Mouse (Mus musculus): Measurements from ENCODE around the gene Agpat2.

Gene Agpat2

GRCm38 (mm10) chr2:26603720-26604671, at the start of gene Agpat2:
Gene Agpat2 (minus strand): TSS chr2:26604417.
- peak; percentile 85 for DNase-seq (ENCODE audit: low read depth, low spot score)

GRCm38 (mm10) chr2:26646643-26647293, 42.6 kb upstream of the Agpat2 start:
- DNase-seq (ENCODE audit: low read depth, low spot score) = peak; percentile 96

- peak; percentile 76 for DNase-seq (ENCODE audit: low read depth, low spot score)
Measured at GRCm38 (mm10) chr2:26643942-26644341, 39.7 kb upstream of the Agpat2 start.

GRCm38 (mm10) chr2:26641006-26641647, 36.9 kb upstream of the Agpat2 start:
- DNase-seq (ENCODE audit: low read depth, low spot score) = no peak

GRCm38 (mm10) chr2:26639838-26640830, 35.9 kb upstream of the Agpat2 start:
- DNase-seq (ENCODE audit: low read depth, low spot score) = peak; percentile 97

- peak; percentile 83 for DNase-seq (ENCODE audit: low read depth, low spot score)
Measured at GRCm38 (mm10) chr2:26639083-26639482, 34.9 kb upstream of the Agpat2 start.

GRCm38 (mm10) chr2:26638572-26638971, 34.4 kb upstream of the Agpat2 start:
- DNase-seq (ENCODE audit: low read depth, low spot score) = no peak

GRCm38 (mm10) chr2:26638039-26638438, 33.8 kb upstream of the Agpat2 start:
- DNase-seq (ENCODE audit: low read depth, low spot score) = no peak

GRCm38 (mm10) chr2:26637316-26637932, 33.2 kb upstream of the Agpat2 start:
- no peak for DNase-seq (ENCODE audit: low read depth, low spot score)

GRCm38 (mm10) chr2:26636325-26636635, 32.1 kb upstream of the Agpat2 start:
- no peak for DNase-seq (ENCODE audit: low read depth, low spot score)

GRCm38 (mm10) chr2:26635489-26636324, 31.5 kb upstream of the Agpat2 start:
- DNase-seq (ENCODE audit: low read depth, low spot score) = no peak

GRCm38 (mm10) chr2:26634629-26635488, 30.6 kb upstream of the Agpat2 start:
- DNase-seq (ENCODE audit: low read depth, low spot score) = no peak

- no peak for DNase-seq (ENCODE audit: low read depth, low spot score)
Measured at GRCm38 (mm10) chr2:26633953-26634530, 29.8 kb upstream of the Agpat2 start.

GRCm38 (mm10) chr2:26632541-26633395, 28.6 kb upstream of the Agpat2 start:
- no peak for DNase-seq (ENCODE audit: low read depth, low spot score)

- DNase-seq (ENCODE audit: low read depth, low spot score) = no peak
Measured at GRCm38 (mm10) chr2:26628792-26629437, 24.7 kb upstream of the Agpat2 start.

- peak; percentile 77 for DNase-seq (ENCODE audit: low read depth, low spot score)
Measured at GRCm38 (mm10) chr2:26627921-26628739, 23.9 kb upstream of the Agpat2 start, which contains the start of gene Fam69b. Gene Fam69b (plus strand): TSS chr2:26628457.

Data from CD4-positive, CD25-positive, alpha-beta regulatory T cell, adult 2 months (primary cell).